Mouse (Mus musculus) myocyte (in vitro differentiated cells): ENCODE measurements around the gene Ror2.

Source experiments
- CEBPB ChIP-seq: IDR thresholded peaks from 2 replicates; pipeline ENCODE4 v1.6.1; 2011; ENCODE audit warnings: mild to moderate bottlenecking, moderate library complexity; ENCODE audit not compliant: poor library complexity, insufficient read depth, severe bottlenecking
- MAX ChIP-seq: IDR thresholded peaks from one replicate; pipeline ENCODE4 v1.6.1; 2011; ENCODE audit warnings: low read depth, mild to moderate bottlenecking, control low read depth
- MYOD1 ChIP-seq, 3 experiments: IDR thresholded peaks; one replicate each; pipeline ENCODE4 v1.6.1; 2011; ENCODE audit warnings: control low read depth in 2 of 3, low read depth in 2 of 3, mild to moderate bottlenecking in 2 of 3, moderate library complexity in 1 of 3; ENCODE audit not compliant: insufficient read length in 2 of 3, control insufficient read depth in 1 of 3
- MYOG ChIP-seq, 3 experiments: IDR thresholded peaks; one replicate each; pipeline ENCODE4 v1.6.1; 2011; ENCODE audit warnings: control low read depth in 2 of 3, low read depth in 2 of 3, mild to moderate bottlenecking in 2 of 3; ENCODE audit not compliant: insufficient read length in 2 of 3, control insufficient read depth in 1 of 3, insufficient read depth in 1 of 3
- POLR2A ChIP-seq: IDR thresholded peaks from one replicate; pipeline ENCODE4 v1.6.1; 2011; ENCODE audit warnings: low read depth, mild to moderate bottlenecking, control low read depth, moderate library complexity; ENCODE audit not compliant: insufficient read length
- REST ChIP-seq: IDR thresholded peaks from one replicate; pipeline ENCODE4 v1.6.1; 2011; ENCODE audit warnings: mild to moderate bottlenecking, control low read depth, moderate library complexity; ENCODE audit not compliant: insufficient read depth, insufficient read length
- TCF12 ChIP-seq: IDR thresholded peaks from one replicate; pipeline ENCODE4 v1.6.1; 2011; ENCODE audit warnings: mild to moderate bottlenecking, control low read depth; ENCODE audit not compliant: poor library complexity, insufficient read depth, severe bottlenecking
- USF1 ChIP-seq: IDR thresholded peaks from one replicate; pipeline ENCODE4 v1.6.1; 2011; ENCODE audit warnings: low read depth, mild to moderate bottlenecking, control low read depth, moderate library complexity

DNA sequence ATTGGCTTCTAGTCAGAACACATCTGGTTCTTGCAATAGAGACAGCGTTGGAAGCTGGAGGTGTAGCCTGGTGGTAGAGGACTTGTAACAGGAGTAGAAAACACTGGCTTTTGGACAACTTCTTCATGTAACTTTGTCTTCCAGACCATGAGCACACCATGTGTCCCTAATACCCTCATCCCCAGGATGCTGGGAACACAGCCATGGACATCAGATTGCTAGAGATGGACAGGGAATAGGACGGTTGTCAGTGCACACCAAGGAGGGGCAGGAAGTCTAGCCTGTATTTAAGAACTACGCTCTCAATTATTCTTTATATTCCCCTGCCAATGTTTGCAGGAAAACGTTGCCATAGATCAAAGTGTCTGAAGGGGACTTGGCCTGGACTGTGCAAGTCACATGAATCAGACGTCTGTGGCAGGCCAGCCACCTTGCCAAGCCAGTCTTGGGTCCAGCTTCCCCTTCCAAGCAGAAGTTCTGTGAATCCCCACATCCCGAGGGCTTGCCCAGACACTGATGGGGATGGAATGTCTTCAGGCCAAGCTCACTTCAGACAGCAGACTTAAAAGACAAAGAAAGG, 68.4 kb downstream of the Ror2 start:
- TF ChIP-seq POLR2A: no peak
- TF ChIP-seq TCF12: no peak
- TF ChIP-seq USF1: no peak
- TF ChIP-seq CEBPB: no peak
- TF ChIP-seq REST: no peak
- TF ChIP-seq MYOG (IDR thresholded peaks at IDR 0.05; ENCODE audit: control insufficient read depth in 1 of 3, insufficient read depth in 1 of 3, insufficient read length in 2 of 3, low read depth in 2 of 3): no peak
- no peak for TF ChIP-seq MAX
- no peak for TF ChIP-seq MYOD1 (IDR thresholded peaks at IDR 0.05; ENCODE audit: control insufficient read depth in 1 of 3, insufficient read length in 2 of 3, low read depth in 2 of 3)
